Comparison of ENCODE assay signal across 8 mouse cellular contexts in the genomic region with DNA sequence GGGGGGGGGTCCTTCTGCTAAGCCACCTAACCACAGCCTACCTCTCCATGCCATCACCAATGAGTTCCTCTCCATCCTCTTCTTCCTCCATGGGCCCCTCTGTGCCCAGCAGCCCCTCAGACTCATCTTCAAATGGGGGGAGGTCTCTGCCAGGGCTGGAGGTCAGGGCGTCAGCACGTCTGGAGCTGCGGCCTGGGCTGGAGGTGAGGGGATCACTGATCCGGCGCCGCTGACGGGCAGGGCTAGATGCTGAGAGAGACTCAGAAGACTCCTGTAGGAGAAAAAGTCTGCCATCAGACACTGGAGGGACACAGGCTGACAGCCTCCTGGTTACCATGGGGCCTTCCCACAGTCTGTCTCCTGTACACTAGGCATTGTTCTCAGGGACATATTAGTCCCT. TPM values are rescaled to one million over a fixed set of nuclear protein-coding genes. Genes with fewer than 3 reads are reported as not detected.
DNase-seq lines count a peak whose midpoint lies in the region; ATAC-seq and TF ChIP-seq lines count a peak whose summit lies in the region.

No protein-coding gene starts in this region.

- no peak for ATAC-seq in forebrain, embryonic 14.5 days
- ATAC-seq in liver, embryonic 14.5 days (ENCODE audit: insufficient read depth), result no peak

- H3K79me3 ChIP-seq in C2C12 (ENCODE audit: low read depth), result peaks cover 27% of the 10 kb centered on the region

- TF ChIP-seq EP300 in liver, embryonic 14.5 days (IDR thresholded peaks at IDR 0.05; ENCODE audit: low read depth), result no peak

- H3K27ac ChIP-seq in forebrain, embryonic 14.5 days (ENCODE audit: low read depth, low read length), result no peak overlapping the region
- H3K27ac ChIP-seq in liver, embryonic 14.5 days, result peak overlapping the region; percentile 18; the same call in 1 of the 2 replicates

- peaks cover 13% of the 10 kb centered on the region for H3K4me1 ChIP-seq in forebrain, embryonic 14.5 days (ENCODE audit: control insufficient read depth, insufficient read depth, low read length)
- H3K4me1 ChIP-seq in liver, embryonic 14.5 days (replicated peaks; ENCODE audit: control insufficient read depth in 2 of 2, insufficient read depth in 2 of 2, low read length in 1 of 2), result peaks cover 15 to 29% of the 10 kb centered on the region in 2 experiments

- 74% methylated on average over 7 of the region's 7 CpGs for WGBS in forebrain, embryonic 14.5 days
- WGBS in liver, embryonic 14.5 days (ENCODE audit: insufficient replicate concordance), result 58% methylated on average over 7 of the region's 7 CpGs

- peak overlapping the region; percentile 1; the same call in 1 of the 2 replicates for H3K9ac ChIP-seq in forebrain, embryonic 14.5 days (ENCODE audit: low read length)
- H3K9ac ChIP-seq in liver, embryonic 14.5 days (replicated peaks), result peak overlapping the region; percentile 99

- peak; percentile 90 for DNase-seq in heart, adult 11 months
- no peak for DNase-seq in heart, adult 8-10 months (ENCODE audit: low spot score)
- DNase-seq in forebrain, embryonic 14.5 days (ENCODE audit: low spot score), result no peak
- DNase-seq in liver, embryonic 14.5 days (ENCODE audit: low read depth in 3 of 3, low spot score in 3 of 3), result no peak
- DNase-seq in gastrocnemius, postnatal 36 days, result no peak
- DNase-seq in urinary bladder, adult 2 months (ENCODE audit: low spot score), result no peak
- DNase-seq in kidney, postnatal 14 days, result no peak

- H3K36me3 ChIP-seq in C2C12 (ENCODE audit: control insufficient read depth, insufficient read depth), result peaks cover 47% of the 10 kb centered on the region
- H3K36me3 ChIP-seq in forebrain, embryonic 14.5 days (ENCODE audit: control insufficient read depth, insufficient read depth, low read length), result peaks cover 23% of the 10 kb centered on the region
- peaks cover 51% of the 10 kb centered on the region for H3K36me3 ChIP-seq in liver, embryonic 14.5 days (replicated peaks; ENCODE audit: control insufficient read depth, insufficient read depth, low read depth)

- peak overlapping the region; percentile 91 for H3K4me2 ChIP-seq in forebrain, embryonic 14.5 days (ENCODE audit: low read length)
- H3K4me2 ChIP-seq in liver, embryonic 14.5 days (ENCODE audit: low read depth), result peak overlapping the region; percentile 96

- peak overlapping the region; percentile 57 for H3ac ChIP-seq in C2C12 (ENCODE audit: control insufficient read depth, insufficient read length, low read depth)

- no peaks in the 10 kb centered on the region for H3K9me3 ChIP-seq in forebrain, embryonic 14.5 days (replicated peaks; ENCODE audit: control insufficient read depth, low read length)
- H3K9me3 ChIP-seq in liver, embryonic 14.5 days (ENCODE audit: control insufficient read depth, low read length), result no peaks in the 10 kb centered on the region

- TF ChIP-seq CTCF in C2C12 (IDR thresholded peaks at IDR 0.05; ENCODE audit: control insufficient read depth, insufficient read depth, insufficient read length), result no peak
- TF ChIP-seq CTCF in liver, embryonic 14.5 days (IDR thresholded peaks at IDR 0.05; ENCODE audit: low read depth), result no peak

- H3K4me3 ChIP-seq in C2C12 (ENCODE audit: insufficient read depth, poor library complexity, severe bottlenecking), result no peak overlapping the region
- peak overlapping the region; percentile 60 for H3K4me3 ChIP-seq in forebrain, embryonic 14.5 days (ENCODE audit: low read depth, low read length)
- H3K4me3 ChIP-seq in liver, embryonic 14.5 days (ENCODE audit: insufficient read depth in 1 of 2, low read depth in 2 of 2, low read length in 2 of 2), result peak overlapping the region; percentile 73 to 96

- intact Hi-C loops in gastrocnemius, postnatal 36 days (cut with DNase I), result no loop called here

- peaks cover 52% of the 10 kb centered on the region for H3K79me2 ChIP-seq in C2C12 (ENCODE audit: control insufficient read depth, insufficient read depth)

- no peaks in the 10 kb centered on the region for H3K27me3 ChIP-seq in C2C12 (ENCODE audit: control insufficient read depth, insufficient read depth, insufficient read length)
- no peaks in the 10 kb centered on the region for H3K27me3 ChIP-seq in forebrain, embryonic 14.5 days (replicated peaks; ENCODE audit: control insufficient read depth, insufficient read depth, low read length)
- no peaks in the 10 kb centered on the region for H3K27me3 ChIP-seq in liver, embryonic 14.5 days (ENCODE audit: control insufficient read depth, insufficient read depth, low read length)

TF ChIP-seq in C2C12, 6 proteins besides CTCF, POLR2A, EP300 and RAD21:
- TF ChIP-seq MYOD1 (IDR thresholded peaks at IDR 0.05; ENCODE audit: control insufficient read depth, insufficient read length, low read depth) (no peak), MAX (IDR thresholded peaks at IDR 0.05) (no peak), USF1 (IDR thresholded peaks at IDR 0.05; ENCODE audit: low read depth) (no peak), FOSL1 (IDR thresholded peaks at IDR 0.05; ENCODE audit: insufficient read depth, low read length, poor library complexity, severe bottlenecking) (no peak), CEBPB (IDR thresholded peaks at IDR 0.05; ENCODE audit: low read depth) (no peak), MYOG (IDR thresholded peaks at IDR 0.05; ENCODE audit: control insufficient read depth, extremely low read depth, insufficient read length) (no peak)

RNA-seq across cellular contexts. Expression of gene Mcm2, which starts 1.3 kb away (rescaled TPM):
- total RNA-seq in heart, adult 8-10 months (2022), result 1 to 10 TPM; 4.7 to 6.7 (median 5.6) TPM
- 126 TPM for polyA plus RNA-seq in C2C12 (2012; fragmentation: generic; extraction: Trizol)
- 71.1 and 82.8 TPM in 2 replicates for polyA plus RNA-seq in forebrain, embryonic 14.5 days (2014; fragmentation: Nextera tagmentation; extraction: Ambion mirVana)
- 99.2 and 113 TPM in 2 replicates for polyA plus RNA-seq in liver, embryonic 14.5 days (2012; rRNA removed)
- 142 and 167 TPM in 2 replicates for polyA plus RNA-seq in liver, embryonic 14.5 days (2014; fragmentation: Nextera tagmentation; extraction: Ambion mirVana)
- 1 to 10 TPM; 4.2 to 5.6 TPM for total RNA-seq in gastrocnemius, postnatal 36 days (2021)
- 10.0 and 14.5 TPM in 2 replicates for polyA plus RNA-seq in urinary bladder, adult 2 months (2012; rRNA removed)

RNA-seq across cellular contexts. Expression of gene Tpra1, which starts 4.8 kb away (rescaled TPM):
- 10 to 100 TPM; 29.0 to 36.3 (median 32.2) TPM for total RNA-seq in heart, adult 8-10 months (2022)
- polyA plus RNA-seq in C2C12 (2012; fragmentation: generic; extraction: Trizol), result 29.1 TPM
- 32.9 and 41.2 TPM in 2 replicates for polyA plus RNA-seq in forebrain, embryonic 14.5 days (2014; fragmentation: Nextera tagmentation; extraction: Ambion mirVana)
- polyA plus RNA-seq in liver, embryonic 14.5 days (2012; rRNA removed), result 52.2 and 61.5 TPM in 2 replicates
- polyA plus RNA-seq in liver, embryonic 14.5 days (2014; fragmentation: Nextera tagmentation; extraction: Ambion mirVana), result 25.6 and 32.9 TPM in 2 replicates
- total RNA-seq in gastrocnemius, postnatal 36 days (2021), result 10 to 100 TPM; 24.4 to 27.4 TPM
- polyA plus RNA-seq in urinary bladder, adult 2 months (2012; rRNA removed), result 88.4 and 107 TPM in 2 replicates

RNA-seq across cellular contexts. Expression of gene Podxl2, which starts 22.4 kb away (rescaled TPM):
- total RNA-seq in heart, adult 8-10 months (2022), result 10 to 100 TPM; 13.7 to 14.8 (median 14.2) TPM
- 2.8 TPM for polyA plus RNA-seq in C2C12 (2012; fragmentation: generic; extraction: Trizol)
- 334 and 428 TPM in 2 replicates for polyA plus RNA-seq in forebrain, embryonic 14.5 days (2014; fragmentation: Nextera tagmentation; extraction: Ambion mirVana)
- 1.9 and 3.1 TPM in 2 replicates for polyA plus RNA-seq in liver, embryonic 14.5 days (2012; rRNA removed)
- 0.59 and 1.2 TPM in 2 replicates for polyA plus RNA-seq in liver, embryonic 14.5 days (2014; fragmentation: Nextera tagmentation; extraction: Ambion mirVana)
- 10 to 100 TPM; 45.1 to 50.5 TPM for total RNA-seq in gastrocnemius, postnatal 36 days (2021)
- polyA plus RNA-seq in urinary bladder, adult 2 months (2012; rRNA removed), result 23.2 and 24.2 TPM in 2 replicates

RNA-seq across cellular contexts. Expression of gene Abtb1, which starts 55.5 kb away (rescaled TPM):
- 10 to 100 TPM; 18.8 to 27.6 (median 23.8) TPM for total RNA-seq in heart, adult 8-10 months (2022)
- 6.7 TPM for polyA plus RNA-seq in C2C12 (2012; fragmentation: generic; extraction: Trizol)
- polyA plus RNA-seq in forebrain, embryonic 14.5 days (2014; fragmentation: Nextera tagmentation; extraction: Ambion mirVana), result 31.4 and 35.7 TPM in 2 replicates
- polyA plus RNA-seq in liver, embryonic 14.5 days (2012; rRNA removed), result 43.1 and 47.5 TPM in 2 replicates
- 39.0 and 44.9 TPM in 2 replicates for polyA plus RNA-seq in liver, embryonic 14.5 days (2014; fragmentation: Nextera tagmentation; extraction: Ambion mirVana)
- total RNA-seq in gastrocnemius, postnatal 36 days (2021), result 10 to 100 TPM; 19.2 to 21.0 TPM
- 48.1 and 51.8 TPM in 2 replicates for polyA plus RNA-seq in urinary bladder, adult 2 months (2012; rRNA removed)

Comparison
In these comparisons a context has a peak if more than half of its experiments do, and no peak if none do; other contexts are left out.
1. RNA of gene Podxl2, which starts 22.4 kb away (polyA plus RNA-seq): 334 to 428 TPM in forebrain, embryonic 14.5 days; 23.2 to 24.2 TPM in urinary bladder, adult 2 months, 2.8 TPM in C2C12 (single experiment) and 0.59 to 3.1 TPM in liver, embryonic 14.5 days; every median in the first group is over 10 times any median in the second.